Mouse (Mus musculus): ENCODE results near the gene Tspan2. TPM values are rescaled to one million over a fixed set of nuclear protein-coding genes. Genes with fewer than 3 reads are reported as not detected.

The Tspan2 gene
- 1 to 10 TPM; 1.0 to 1.8 TPM for polyA plus RNA-seq (2017; shearing (Covaris generic))

DNA sequence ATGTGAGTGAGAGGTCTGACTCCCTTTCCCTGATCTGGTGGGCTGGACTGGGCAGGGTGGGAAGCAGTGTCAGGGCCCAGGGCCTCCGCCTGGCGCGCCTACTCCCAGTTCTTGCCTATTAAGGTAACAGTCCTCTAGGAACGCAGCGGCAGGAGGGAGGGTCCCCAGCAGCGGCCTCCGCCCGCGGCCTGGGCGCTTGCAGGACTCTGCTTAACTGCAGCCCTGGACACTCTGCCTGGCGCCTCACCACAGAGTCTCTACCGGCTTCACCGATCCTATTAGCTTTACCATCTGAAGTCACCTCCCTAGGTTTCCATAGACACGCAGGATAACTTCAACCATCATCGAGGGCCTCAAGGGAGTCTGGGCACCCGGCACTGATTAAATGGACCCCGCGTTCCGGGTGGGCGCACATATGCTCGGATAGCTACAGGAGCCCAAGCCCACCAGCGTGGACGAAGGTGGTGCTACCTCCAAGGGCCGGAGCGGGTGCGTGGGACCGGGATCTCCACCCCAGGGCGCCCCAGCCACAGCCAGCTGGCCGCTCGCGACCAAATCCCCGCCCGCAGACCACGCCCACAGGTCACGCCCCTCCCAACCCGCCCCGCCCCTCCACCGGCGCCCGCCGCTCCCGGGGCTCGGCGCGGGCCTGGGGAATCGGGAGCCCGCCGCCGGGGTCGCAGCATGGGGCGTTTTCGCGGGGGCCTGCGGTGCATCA lies at the start of gene Tspan2:
Gene Tspan2 (plus strand): TSS at position 217 of the 718 bp plus-strand sequence.
- peak; percentile 15 for ATAC-seq

DNA sequence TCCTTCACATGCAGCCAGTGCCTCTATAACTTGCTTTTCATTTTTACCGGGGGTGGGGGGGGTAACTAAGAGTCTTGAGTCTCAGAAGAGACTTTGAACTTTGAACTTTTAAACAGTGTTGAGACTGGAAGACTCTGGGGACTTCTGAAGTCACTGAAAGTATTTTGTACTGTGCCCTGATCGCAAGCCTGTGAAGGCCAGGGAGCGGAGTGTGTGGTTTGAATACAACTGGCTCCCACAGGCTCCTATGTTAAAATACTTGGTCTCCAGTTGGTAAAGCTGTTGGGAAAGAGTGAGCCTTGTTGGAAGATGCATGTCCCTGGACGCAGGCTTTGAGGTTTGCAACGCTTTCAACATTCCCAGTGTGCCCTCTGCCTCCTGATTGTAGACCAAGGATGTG lies 47.5 kb upstream of the Tspan2 start:
- ATAC-seq, result no peak

DNA sequence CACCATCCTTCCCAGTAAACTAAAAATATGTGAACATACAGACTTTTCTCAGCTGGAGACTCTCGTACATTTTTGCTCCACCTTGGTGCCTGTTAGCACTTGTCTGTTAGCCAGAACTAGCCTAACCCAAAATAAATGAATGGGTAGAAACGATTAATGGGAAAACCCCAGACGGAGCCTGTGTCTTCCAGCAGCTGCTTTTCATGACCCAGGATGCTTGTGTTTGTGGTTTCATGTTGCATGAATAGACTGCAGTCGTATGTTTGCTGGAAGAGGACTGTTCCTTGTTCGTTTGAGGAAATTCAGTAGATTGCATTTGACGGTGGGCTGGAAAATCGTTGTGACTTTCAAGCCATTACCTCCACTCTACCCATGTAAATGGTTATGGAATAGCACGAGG lies 46.5 kb upstream of the Tspan2 start:
- no peak for ATAC-seq

DNA sequence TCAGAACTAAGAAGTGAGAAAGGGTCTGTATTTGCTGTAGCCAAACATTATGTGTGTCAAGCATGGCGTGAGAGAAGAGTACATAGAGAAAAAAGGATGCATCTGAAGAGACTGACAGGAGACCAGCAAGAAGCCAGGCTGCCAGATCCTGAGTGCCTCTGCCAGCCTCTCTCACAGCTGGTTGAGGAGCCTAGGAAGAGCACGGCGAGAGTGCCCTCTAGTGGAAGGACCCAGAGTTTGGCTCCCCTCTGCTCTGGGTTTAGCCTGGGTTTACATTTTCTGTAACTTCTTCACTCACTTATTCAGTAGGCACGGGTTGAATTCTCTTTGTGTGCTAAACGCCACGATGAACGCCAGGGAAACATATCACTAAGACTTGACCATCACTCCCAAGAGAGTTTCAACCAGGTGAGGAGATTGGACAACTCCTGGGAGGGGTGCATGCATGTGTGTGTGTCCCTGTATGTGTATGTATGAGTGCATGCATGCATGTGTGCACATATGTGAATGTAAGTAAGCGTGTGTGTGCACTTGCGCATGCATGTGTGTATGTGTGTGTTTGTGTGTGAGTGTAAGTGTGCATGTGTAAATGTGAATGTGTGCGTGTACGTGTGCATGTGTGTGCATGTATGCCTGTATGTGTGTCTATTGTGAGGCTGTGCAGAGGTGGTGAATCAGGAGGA lies 42.4 kb upstream of the Tspan2 start:
- no peak for ATAC-seq

DNA sequence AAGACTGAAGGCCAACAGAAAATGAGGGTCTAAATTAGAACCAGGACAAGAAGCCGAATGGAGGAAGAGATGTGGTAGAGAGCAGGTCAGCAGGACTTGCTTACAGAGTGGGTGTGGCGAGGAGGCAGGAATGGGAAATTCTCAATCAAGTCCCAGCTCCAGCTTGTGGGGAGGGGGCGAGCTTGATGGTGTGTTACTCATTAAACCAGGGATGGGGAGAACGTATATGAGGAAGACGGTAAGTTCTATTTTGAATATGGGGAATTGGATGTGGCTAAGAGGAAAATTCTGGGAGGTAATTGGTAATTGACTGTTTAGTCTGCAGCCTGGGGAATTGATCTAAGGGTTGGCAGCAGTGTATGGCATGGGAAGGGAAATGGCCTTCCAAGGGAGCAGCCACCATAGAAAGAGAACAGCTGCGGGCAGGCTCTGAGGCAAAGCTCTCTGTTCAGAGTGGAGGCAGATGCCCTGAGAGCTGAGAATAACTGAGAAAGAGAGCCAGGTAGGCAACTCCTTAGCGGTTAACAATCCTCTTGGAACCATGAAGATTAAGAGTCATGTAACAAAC lies 41.5 kb upstream of the Tspan2 start:
- ATAC-seq, result no peak

DNA sequence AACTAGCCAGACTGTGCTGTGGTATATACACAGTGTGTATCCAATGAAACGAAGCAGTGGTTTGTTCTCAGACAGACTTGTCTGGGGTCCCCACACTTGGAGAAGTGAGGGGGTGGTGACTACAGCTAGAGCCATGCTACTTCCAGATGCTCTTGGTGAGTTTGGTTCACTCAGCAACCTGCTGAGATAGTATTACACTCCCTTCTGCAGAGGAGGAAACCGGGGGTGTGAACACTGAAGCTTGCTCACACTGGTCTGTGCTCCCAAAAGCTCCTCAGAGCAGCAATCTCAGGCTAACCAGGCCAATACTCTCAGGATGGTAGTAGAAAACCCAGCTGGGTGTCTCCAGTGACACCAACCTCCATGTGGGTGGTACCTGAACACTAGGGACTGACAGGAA lies 36.2 kb upstream of the Tspan2 start:
- ATAC-seq, result no peak

DNA sequence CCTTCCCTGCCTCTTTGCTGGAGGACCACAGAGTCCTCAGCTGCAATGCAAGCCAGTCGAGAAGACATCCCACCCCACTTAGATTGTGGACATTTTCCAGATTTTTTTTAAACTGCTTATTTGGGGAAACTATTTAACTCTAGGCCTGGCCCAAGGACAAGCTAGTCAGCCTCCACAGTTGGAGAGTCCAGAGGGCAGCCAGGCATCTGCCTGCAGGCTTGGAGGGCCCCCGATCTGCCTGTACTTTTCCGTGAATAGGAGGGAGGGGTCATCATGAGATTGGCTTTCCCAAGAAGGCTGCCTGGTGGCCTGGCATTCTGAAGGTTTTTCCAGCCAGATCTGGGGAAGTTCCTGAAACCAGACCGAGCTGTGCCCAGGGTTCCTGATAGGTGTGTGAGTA lies 33.0 kb upstream of the Tspan2 start:
- ATAC-seq, result no peak

DNA sequence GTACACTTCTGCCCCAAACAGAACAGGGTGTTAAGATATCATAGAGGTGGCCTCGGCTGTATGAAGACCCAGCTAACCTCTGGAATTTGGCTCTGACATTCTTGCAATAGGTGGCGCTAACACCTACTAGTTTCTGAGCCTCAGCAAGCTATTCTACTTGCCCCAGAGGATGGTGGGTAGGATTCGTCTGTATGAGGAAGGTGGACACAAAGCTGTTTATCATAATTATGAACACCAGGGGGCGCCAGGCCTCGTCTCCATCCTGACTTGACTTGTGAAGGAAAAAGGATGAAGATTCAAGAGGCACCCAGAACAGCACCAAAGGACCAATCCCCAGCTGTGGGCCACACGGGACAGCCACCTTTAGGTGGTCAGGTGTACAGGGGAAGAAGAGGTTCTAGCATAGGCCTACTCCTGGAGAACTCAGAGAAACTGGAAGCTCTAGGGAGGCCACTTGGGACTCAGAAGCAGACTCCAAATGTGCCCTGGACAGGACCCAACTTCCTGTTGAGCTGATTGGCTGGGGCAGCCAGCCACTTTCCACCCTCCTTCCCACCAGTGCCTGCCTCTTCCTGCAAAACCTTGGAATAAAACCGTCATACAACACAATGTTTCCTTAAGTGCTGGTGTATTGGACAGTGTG lies 32.3 kb upstream of the Tspan2 start:
- peak; percentile 80 for ATAC-seq

DNA sequence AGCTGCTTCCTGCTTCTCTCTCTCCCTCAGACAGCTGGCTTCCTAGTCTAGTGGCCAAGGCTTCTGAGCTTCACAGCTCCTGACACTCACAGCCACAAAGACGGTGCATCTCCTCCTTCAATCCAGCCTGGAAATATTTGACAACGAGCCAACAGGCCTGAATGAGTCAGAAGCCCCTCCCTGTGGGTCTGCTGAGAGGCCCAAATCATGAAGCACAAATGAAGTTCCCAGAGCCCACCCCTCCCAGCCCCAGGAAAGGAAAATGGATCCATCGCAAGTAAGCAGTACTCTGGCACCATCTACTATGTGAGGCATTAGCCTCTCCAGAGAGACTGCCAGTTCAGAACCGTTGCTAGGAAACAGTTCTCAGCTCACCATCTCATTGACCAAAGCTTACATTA lies 30.3 kb upstream of the Tspan2 start:
- no peak for ATAC-seq

DNA sequence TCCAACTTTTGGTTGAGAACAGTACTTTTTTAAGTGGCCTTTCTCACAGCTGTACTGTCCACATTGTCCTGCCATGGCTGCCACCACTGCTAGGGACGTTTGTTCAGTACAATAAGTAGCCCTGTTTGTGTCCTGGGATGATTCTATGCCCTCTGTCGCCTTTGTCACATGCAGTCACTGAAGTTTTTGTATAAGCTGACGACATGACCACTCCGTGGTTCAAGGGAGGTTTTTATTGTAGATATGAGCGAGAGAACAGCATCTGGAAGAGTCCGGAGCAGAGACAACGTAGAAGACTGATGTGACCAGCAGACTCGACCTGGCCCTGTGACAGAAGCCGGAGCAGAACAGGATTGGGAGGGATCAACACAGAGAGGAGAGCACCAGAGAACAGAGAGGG lies 25.7 kb upstream of the Tspan2 start:
- ATAC-seq, result no peak

DNA sequence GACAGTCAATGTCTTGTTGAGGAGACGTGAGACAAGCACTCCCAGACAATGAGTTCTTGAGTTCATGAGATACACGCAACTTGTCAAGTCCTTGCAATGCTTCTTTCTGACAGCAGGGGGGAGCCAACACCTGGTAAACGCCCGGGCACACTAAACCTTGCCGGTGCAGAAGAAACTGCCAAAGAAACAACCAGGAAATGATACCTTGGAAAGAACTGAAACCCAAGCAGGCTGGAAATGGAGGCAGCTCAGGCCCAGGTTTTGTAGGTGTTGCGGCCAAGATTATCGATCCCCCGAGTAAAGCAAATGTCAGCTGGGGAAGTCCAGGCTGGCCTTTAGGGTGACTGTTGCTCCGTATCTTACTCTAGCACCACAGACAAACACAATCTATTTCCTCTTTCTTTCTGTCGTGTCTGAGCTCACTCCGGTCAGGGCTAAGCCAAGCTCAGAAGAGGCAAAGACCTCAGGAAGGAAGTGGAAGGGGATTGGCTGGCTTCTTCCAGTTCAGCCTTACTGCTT lies 19.2 kb upstream of the Tspan2 start:
- ATAC-seq, result peak; percentile 84

DNA sequence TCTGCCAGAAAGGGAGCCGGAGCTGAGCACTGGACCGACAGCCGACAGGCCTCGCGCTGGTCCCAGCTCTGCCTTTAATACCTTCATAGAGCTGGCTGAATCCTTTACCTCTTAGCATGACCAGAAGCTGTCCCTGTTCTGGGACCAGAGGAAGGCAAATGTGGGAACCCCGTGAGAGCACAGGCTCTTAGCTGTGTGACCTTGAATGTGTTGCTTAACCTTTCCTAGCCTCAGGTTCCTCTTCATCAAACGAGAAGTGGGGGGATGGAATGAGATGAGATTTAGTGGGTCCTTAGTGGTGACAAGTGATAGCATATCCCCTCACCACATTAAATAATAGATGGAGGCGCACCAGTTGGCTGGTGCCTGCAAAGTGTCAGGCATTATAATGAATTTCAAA lies 18.5 kb upstream of the Tspan2 start:
- no peak for ATAC-seq

DNA sequence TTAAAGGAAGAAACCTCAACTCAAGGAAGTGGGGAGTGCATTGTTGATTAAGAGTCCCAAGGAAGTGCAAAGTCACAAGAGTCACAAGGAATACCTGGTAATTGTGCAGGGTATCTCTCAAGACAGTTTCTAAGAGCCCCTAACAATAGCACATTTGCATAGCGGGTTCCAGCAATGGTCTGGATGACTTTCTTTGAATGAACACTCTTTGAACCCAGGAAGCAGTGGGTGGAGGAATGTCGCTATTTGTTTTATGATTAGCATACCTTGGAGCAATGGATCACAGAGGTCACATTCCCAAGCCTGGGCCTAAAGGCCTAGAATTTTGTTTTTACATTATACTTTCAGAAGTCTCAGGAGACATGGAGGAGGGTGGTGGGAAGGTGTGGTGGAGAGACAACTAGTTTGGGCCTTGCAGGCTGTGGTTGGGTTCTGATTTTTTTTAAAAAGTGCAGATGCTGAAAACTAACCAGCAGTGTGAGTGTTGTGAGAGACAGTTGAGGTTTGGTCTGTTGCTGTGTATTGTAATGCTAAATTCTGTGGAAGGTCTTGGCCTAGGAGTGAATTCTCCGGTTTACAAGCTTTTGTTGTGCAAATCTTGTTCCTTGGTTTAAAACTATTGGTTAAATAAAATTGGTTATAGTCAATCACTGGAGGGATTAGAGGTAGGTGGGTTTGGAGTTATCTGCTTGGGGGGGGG lies 16.6 kb upstream of the Tspan2 start:
- no peak for ATAC-seq

DNA sequence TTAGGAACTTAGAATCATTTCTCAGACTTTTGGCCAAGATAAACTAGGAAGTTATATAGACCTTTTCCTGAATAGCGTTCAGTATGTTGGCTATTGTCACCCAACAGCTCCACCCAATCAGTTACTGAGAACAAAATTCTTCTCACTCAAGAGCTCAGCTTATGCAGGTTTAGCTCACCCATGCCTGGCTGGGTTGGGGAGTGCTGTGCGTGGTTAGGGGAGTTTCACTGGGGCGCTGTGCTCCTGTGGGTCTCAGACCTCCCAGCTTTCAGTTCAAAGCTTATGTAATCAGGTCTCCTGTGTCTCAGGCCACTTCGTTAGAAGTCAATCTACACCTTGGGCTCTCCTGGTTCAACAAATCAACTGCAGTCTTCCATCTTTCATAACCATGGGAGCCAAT lies 11.2 kb upstream of the Tspan2 start:
- ATAC-seq, result no peak

DNA sequence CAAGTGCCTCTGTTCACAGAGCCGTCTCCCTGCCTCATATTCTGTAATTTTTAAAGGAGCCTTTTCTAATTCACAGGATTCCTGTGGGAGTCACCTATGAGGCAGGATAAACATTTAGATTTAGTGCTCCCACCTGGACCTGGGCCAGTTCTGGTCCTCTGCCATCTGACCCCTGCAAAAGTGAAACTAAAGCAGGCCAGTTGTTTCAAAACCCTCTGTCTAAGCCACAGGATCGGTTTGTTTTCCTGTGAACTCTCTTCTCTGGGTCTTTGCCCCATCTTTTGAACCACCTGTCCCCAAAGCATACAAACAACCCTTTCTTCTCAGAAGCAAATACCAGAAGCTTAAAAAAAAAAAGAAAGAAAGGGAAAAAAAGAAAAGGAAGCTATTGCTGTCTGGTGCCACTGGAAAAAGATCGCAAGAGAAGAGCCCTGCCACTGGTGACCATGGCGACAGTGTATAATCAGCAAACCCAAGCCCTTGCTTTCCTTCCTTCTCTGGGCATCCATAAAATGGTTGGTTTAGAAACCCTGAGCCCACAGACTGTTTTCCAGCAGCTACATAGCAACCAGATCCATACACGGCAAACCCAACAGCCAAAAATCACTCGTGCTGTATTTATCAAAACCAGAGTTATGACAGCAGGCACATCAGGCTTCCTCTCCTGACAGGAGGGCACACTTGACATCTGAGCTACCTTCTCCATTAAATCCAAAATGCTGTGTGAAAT lies 10.3 kb upstream of the Tspan2 start:
- peak; percentile 29 for ATAC-seq

DNA sequence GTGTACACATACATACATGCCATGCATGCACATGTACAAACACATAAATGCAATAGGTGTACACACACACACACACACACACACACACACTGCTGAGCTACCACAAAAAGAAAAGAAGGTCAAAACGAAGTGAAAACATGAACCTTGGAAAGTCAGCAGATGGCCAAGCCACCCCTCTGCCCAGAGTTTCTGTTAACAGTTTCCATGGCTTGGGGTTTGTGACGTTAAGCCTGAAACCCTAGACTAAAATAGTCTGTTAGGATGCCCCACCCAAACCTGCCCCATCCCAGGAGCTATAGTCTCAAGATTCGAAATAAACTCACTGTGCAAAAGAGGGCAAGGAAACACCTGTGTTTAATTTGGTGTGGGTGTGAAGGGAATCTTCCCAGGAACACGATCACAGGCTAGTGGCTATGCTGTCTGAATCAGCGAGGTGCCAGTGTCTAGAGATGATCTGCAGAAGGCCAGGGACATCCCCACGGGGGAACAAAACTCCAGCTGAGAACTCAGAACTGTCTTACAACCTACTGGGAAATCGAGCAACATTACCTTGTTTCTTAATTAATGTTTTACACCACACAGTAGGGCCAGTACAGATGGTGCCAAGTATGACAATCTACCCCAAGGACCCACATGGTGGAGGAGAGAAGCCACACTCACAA lies 9.4 kb upstream of the Tspan2 start:
- peak; percentile 22 for ATAC-seq

DNA sequence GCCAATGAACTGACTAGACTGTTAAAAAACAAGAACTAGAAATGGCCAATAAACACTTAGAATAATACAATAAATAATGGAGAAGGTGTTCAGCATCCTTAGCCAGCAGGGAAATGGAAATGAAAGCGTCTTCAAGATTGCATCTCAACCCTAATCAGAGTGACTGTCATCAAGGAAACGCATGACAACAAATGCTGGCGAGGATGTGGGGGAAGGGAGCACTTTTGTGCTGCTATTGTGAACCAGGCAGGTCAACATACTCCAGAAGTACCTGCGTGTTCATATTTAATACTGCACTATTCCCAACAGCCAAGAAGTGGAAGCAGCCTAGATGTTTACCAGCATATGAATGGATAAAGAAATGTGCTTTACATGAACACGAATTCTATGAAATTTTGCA lies 4.9 kb upstream of the Tspan2 start:
- peak; percentile 28 for ATAC-seq

DNA sequence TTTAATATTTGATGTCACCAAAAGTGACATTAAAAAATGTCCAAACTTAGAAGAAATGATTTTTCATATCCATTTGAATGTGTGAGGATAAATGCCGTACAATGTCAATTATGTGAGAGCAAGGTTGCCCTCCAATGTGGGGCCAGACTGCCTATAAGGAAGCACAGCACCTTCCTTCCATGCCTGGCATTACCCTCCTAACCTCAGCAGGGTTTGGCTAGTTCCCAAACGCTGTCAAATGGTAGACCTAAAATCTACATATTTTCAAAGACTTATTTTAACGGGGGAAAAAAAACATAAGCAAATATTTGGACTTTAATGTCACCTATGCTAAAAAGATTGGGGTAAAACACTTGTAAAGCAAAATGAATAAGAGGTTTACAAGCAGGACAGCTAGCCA lies 3.2 kb upstream of the Tspan2 start:
- ATAC-seq, result no peak

DNA sequence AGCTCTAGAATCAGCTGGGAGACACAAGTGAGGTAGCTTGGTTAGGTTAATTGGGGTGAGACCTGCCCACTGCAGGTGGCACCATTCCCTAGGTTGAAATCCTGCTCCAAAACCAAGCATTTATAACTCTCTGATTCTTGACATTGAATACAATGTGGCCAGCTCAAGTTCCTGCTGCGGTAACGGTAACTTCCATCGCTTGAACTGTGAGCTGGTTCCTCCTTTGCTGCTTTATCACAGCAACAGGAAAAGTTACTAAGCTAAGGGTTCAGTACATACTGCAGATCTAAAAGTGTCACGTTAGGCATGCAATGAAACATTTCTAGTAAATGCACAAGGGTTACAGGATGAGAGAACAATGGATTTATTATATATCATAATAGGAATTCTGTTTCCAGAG lies 1.7 kb upstream of the Tspan2 start:
- no peak for ATAC-seq

DNA sequence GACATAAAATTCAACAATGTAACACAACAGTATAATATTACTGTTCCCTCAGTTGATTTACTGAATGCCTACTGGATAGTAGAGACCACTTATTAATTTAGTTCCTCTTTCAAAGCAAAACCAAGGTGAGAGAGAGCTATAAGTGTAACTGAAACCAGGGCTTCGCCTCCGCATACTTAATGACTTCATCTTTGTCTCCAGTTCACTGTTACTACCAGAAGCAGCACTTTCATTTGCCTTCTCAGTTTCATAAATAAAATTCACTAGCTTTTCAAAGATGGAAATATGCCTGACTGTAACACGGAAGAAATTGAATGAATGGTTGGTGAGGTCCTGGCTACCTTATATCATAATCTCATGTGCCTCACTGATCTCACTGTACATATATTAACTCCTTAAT lies 1.3 kb upstream of the Tspan2 start:
- ATAC-seq, result peak; percentile 20

DNA sequence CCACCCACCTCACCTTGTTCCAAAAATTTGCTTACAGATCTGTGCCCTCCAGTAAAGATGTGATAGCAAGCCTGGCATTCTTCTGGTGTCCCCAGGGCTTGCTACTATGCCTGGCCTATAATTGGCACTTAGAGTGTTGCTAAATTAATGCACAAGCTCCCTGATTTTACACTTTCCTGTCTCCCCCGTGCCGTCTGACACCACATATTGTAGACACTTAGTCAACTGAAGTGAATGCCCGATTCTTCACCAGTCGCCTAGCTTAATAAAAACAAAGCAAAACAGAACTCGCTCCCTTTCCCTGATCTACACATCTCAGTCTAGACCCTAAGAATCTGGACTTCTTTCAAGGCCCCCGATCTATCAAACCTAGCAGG lies 405 bp upstream of the Tspan2 start:
- no peak for ATAC-seq

Measured in activated CD4-positive, CD25-positive, alpha-beta regulatory T cell, adult 4 months (primary cell).